Mouse (Mus musculus): ENCODE measurements around the gene Ninj2. TPM values are rescaled to one million over a fixed set of nuclear protein-coding genes. Genes with fewer than 3 reads are reported as not detected.

The Ninj2 gene
- total and polyA plus RNA-seq, 3 experiments: 1.1 to 6.5 TPM; not detected in 1

DNA sequence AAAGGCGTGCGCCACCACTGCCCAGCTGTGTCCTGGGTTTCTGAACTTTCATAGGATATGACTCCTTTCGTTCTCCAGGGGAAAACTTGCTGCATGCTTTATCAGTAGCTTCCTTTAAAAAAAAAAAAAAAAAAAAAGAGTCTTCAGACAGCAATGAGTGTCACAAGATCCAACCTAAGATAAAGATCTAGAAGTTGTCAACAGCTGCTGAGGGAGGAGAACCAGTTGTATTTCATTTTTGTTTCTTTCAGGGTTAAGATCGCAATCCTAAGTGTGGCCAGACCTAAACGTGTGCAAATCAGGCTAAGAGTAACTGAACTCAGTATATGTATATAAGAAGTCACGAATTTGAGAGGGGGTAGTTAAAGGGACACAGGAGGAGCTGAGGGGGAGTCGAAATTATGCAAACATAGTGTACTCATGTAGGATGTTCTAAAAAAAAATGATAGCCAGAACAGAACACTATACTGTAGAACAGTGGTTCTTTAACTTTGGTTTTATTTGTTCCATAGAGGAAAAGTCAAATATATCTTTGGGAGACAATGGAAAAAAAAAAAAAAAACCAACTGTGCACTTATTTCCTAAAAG lies 45.4 kb upstream of the Ninj2 start:
- Histone ChIP-seq H3K36me3 (replicated peaks in 1 of 2; ENCODE audit: control insufficient read depth in 1 of 2, insufficient read depth in 1 of 2, low read length in 1 of 2) (no peaks in the 10 kb centered on the region), H3K4me1 (ENCODE audit: control insufficient read depth in 1 of 2, insufficient read depth in 2 of 2) (peaks cover 4 to 14% of the 10 kb centered on the region in 2 experiments; a peak in 3 of 4 replicates), H3K79me2 (replicated peaks; ENCODE audit: control insufficient read depth, extremely low read depth, insufficient read depth, poor library complexity, severe bottlenecking) (no peaks in the 10 kb centered on the region), H3K9me3 (replicated peaks; ENCODE audit: low read length) (no peaks in the 10 kb centered on the region), H3K4me3 (replicated peaks in 1 of 3; ENCODE audit: low read depth in 2 of 3, low read length in 2 of 3, poor library complexity in 1 of 3) (no peak overlapping the region), H3K27me3 (replicated peaks) (no peaks in the 10 kb centered on the region), H3K27ac (ENCODE audit: insufficient read depth, low read depth) (no peak overlapping the region), H3K4me2 (ENCODE audit: insufficient read depth, low read depth, poor library complexity, severe bottlenecking) (no peak overlapping the region), H3K9ac (ENCODE audit: insufficient read depth, low read depth) (no peak overlapping the region)
- TF ChIP-seq MYC (IDR thresholded peaks at IDR 0.05; ENCODE audit: low read depth, low read length): no peak
- no peak for TF ChIP-seq EP300 (IDR thresholded peaks at IDR 0.05; ENCODE audit: low read length)
- no peak for TF ChIP-seq CTCF (conservative IDR thresholded peaks at IDR 0.05 in 1 of 2, IDR thresholded peaks at IDR 0.05 in 1 of 2; ENCODE audit: low read depth in 2 of 2, low read length in 2 of 2)
- TF ChIP-seq TBP (conservative IDR thresholded peaks at IDR 0.05; ENCODE audit: low read depth, low read length): no peak
- no peak for TF ChIP-seq MXI1 (IDR thresholded peaks at IDR 0.05; ENCODE audit: low read depth, low read length)
- dilution Hi-C loops (cut with MboI; ENCODE audit: extremely low pct_ligation_motif_present, extremely low pct_unique_long_range_greater_than_20kb, low sequenced_read_pairs) (no loop called here), in situ Hi-C loops (cut with MboI; ENCODE audit: low pct_ligation_motif_present, low pct_unique_long_range_greater_than_20kb, low sequenced_read_pairs) (no loop called here)
- no peak for DNase-seq (ENCODE audit: extremely low read depth)

- Histone ChIP-seq H3K4me1 (ENCODE audit: control insufficient read depth in 1 of 2, insufficient read depth in 2 of 2) (peaks cover 8 to 25% of the 10 kb centered on the region in 2 experiments), H3K9me3 (replicated peaks; ENCODE audit: low read length) (no peaks in the 10 kb centered on the region), H3K27ac (ENCODE audit: insufficient read depth, low read depth) (no peak overlapping the region), H3K36me3 (replicated peaks in 1 of 2; ENCODE audit: control insufficient read depth in 1 of 2, insufficient read depth in 1 of 2, low read length in 1 of 2) (no peaks in the 10 kb centered on the region), H3K4me3 (replicated peaks in 1 of 3; ENCODE audit: low read depth in 2 of 3, low read length in 2 of 3, poor library complexity in 1 of 3) (no peak overlapping the region), H3K4me2 (ENCODE audit: insufficient read depth, low read depth, poor library complexity, severe bottlenecking) (no peak overlapping the region), H3K9ac (ENCODE audit: insufficient read depth, low read depth) (no peak overlapping the region), H3K79me2 (replicated peaks; ENCODE audit: control insufficient read depth, extremely low read depth, insufficient read depth, poor library complexity, severe bottlenecking) (no peaks in the 10 kb centered on the region), H3K27me3 (replicated peaks) (no peaks in the 10 kb centered on the region)
- dilution Hi-C loops (cut with MboI; ENCODE audit: extremely low pct_ligation_motif_present, extremely low pct_unique_long_range_greater_than_20kb, low sequenced_read_pairs) (no loop called here), in situ Hi-C loops (cut with MboI; ENCODE audit: low pct_ligation_motif_present, low pct_unique_long_range_greater_than_20kb, low sequenced_read_pairs) (no loop called here)
- TF ChIP-seq POLR2A (IDR thresholded peaks at IDR 0.05; ENCODE audit: low read depth, low read length) (no peak), MAFK (IDR thresholded peaks at IDR 0.05; ENCODE audit: insufficient replicate concordance, low read length) (peak; percentile 76)
- DNase-seq (ENCODE audit: extremely low read depth): no peak
Measured at GRCm38 (mm10) chr6:120054412-120054811, 38.7 kb upstream of the Ninj2 start.

DNA sequence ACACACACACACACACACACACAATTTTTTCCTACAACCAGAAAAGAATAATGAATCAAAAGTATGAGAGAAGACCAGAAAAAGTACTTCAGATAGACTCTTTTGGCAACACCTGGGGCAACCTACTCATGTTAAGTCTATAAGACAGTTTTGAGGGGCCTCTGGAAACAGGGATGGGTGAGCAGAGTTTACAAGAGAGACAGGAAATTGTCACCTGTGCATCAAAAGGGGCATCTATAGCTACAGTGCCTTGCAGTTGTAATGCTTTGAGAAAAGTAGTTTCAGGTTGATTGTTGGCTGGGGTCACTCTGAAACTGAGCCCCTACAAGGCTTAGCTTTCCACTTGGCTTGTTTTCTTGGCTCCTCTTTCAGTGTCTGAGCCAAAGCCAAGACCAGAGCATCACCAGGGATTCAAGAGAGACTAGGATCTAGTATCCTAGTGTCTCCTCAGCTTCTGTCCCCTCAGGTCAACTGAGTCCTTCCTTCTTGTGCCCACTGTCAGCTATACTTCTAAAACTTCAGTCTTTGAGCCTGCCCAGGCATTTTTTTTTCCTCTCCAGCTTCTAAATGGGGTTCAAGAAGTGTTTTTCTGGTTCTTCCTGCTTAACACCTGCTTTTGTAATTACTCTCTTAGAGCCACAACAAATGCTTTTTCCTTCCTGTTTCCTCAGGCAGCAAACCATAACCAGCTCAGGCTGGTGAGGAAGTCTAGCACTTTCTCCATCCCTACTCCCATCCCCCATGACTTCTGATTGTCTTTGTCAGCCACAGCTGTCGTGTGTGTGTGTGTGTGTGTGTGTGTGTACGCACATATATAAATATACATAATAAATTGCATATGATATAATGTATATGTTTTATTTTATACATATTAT lies 37.2 kb upstream of the Ninj2 start:
- no peak for TF ChIP-seq TBP (conservative IDR thresholded peaks at IDR 0.05; ENCODE audit: low read depth, low read length)
- TF ChIP-seq USF2 (conservative IDR thresholded peaks at IDR 0.05; ENCODE audit: low read depth, low read length): no peak
- no peak for TF ChIP-seq UBTF (IDR thresholded peaks at IDR 0.05; ENCODE audit: low read depth, low read length)
- TF ChIP-seq EP300 (IDR thresholded peaks at IDR 0.05; ENCODE audit: low read length): peak; percentile 8; the same call in 1 of the 2 replicates
- TF ChIP-seq TCF12 (IDR thresholded peaks at IDR 0.05; ENCODE audit: low read depth, low read length): 0 out of 2 replicates have a peak, but pooled peaks have one; percentile 32
- TF ChIP-seq CTCF (conservative IDR thresholded peaks at IDR 0.05 in 1 of 2, IDR thresholded peaks at IDR 0.05 in 1 of 2; ENCODE audit: low read depth in 2 of 2, low read length in 2 of 2): no peak
- no peak for TF ChIP-seq NRF1 (IDR thresholded peaks at IDR 0.05; ENCODE audit: low read depth, low read length)
- TF ChIP-seq USF1 (IDR thresholded peaks at IDR 0.05; ENCODE audit: low read depth, low read length): no peak
- peak; percentile 45; the same call in 1 of the 2 replicates for TF ChIP-seq ZNF384 (IDR thresholded peaks at IDR 0.05; ENCODE audit: low read depth, low read length)
- Histone ChIP-seq H3K36me3 (replicated peaks in 1 of 2; ENCODE audit: control insufficient read depth in 1 of 2, insufficient read depth in 1 of 2, low read length in 1 of 2) (no peaks in the 10 kb centered on the region), H3K79me2 (replicated peaks; ENCODE audit: control insufficient read depth, extremely low read depth, insufficient read depth, poor library complexity, severe bottlenecking) (no peaks in the 10 kb centered on the region), H3K4me2 (ENCODE audit: insufficient read depth, low read depth, poor library complexity, severe bottlenecking) (0 out of 2 replicates have a peak overlapping the region, but pooled peaks have one; percentile 14), H3K9ac (ENCODE audit: insufficient read depth, low read depth) (peak overlapping the region; percentile 13; the same call in 1 of the 2 replicates), H3K27ac (ENCODE audit: insufficient read depth, low read depth) (no peak overlapping the region), H3K4me3 (replicated peaks in 1 of 3; ENCODE audit: low read depth in 2 of 3, low read length in 2 of 3, poor library complexity in 1 of 3) (no peak overlapping the region), H3K4me1 (ENCODE audit: control insufficient read depth in 1 of 2, insufficient read depth in 2 of 2) (peaks cover 8 to 33% of the 10 kb centered on the region in 2 experiments), H3K27me3 (replicated peaks) (no peaks in the 10 kb centered on the region), H3K9me3 (replicated peaks; ENCODE audit: low read length) (no peaks in the 10 kb centered on the region)
- DNase-seq (ENCODE audit: extremely low read depth): peak; percentile 41
- dilution Hi-C loops (cut with MboI; ENCODE audit: extremely low pct_ligation_motif_present, extremely low pct_unique_long_range_greater_than_20kb, low sequenced_read_pairs): no loop called here
- in situ Hi-C loops (cut with MboI; ENCODE audit: low pct_ligation_motif_present, low pct_unique_long_range_greater_than_20kb, low sequenced_read_pairs): no loop called here
